Mouse (Mus musculus) layer of hippocampus, postnatal 25 days (tissue): Measurements from ENCODE around the gene Aig1. TPM values are rescaled to one million over a fixed set of nuclear protein-coding genes. Genes with fewer than 3 reads are reported as not detected.

Experiments used
- DNase-seq, 2 experiments: peaks; one replicate each; pipeline ENCODE4 v3.0.0; 2022; ENCODE audit warnings: mixed read lengths in 2 of 2, low spot score in 1 of 2; ENCODE audit errors: extremely low spot score in 1 of 2
- total RNA-seq, 2 experiments: library from RNA; stranded (reverse); gene quantifications; 2 replicates each; pipeline ENCODE4 v1.2.3; 2021

Aig1 gene
- total RNA-seq, 2 experiments from 2014 or later, result 57.7 to 62.6 TPM

DNA sequence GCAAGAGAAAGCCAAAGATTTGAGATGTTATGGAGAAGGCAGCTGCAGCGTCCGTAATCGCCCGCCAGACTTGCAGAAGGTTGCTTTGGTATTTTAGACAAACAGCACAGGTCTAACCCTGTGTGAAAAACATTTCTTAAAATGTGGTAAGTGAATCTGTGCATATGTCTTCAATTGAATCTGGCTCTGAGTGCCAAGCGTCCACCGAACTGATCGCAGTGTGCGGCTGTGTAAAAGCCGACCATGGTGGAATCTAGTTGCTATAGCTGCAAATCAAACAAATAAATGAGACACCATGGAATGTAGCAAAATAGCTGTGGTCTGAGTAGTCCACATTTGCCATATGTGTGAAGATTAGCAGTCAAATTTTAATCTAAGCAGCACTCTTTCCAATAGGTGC is 80.7 kb downstream of the Aig1 start:
- no peak for DNase-seq

DNA sequence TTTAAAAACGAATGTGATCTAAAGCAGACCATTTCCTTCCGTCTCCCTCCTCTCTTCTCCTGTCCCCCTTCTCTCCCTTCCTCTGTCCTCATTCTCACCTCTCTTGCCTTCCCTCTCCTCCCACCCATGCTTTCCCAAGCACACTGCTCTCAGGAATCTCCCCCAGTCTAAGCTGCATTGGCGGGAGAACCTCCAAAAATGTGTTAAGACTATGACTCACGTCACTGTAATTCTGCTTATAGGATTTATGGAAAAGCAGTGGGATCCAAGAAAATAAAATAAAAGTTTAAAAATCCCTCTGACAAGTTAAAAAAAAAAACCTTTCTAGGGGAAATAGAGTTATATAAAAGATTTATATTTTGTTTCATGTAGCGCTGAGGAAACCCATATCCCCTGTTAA is 86.0 kb downstream of the Aig1 start:
- DNase-seq, result no peak

GRCm38 (mm10) chr10:13782235-13782757 is 86.5 kb downstream of the Aig1 start:
- DNase-seq, result no peak

DNA sequence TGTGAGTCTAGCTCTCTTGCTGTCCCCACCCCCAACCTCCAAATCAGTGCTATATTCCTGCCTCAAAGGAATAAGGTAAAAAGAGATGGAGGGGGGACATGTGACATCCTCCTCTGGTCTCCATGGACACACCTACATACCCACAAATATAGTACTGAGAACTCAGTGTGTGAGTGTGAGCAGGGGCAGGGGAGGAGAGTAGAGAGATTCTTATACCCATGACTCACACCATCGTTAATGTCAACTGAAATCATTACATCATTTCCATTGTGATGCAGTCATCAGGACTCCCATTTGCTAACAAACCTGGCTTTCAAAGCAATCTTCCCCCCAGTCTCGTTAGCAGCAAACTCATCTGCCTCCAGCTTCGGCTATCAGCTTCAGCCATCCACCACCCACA is 92.8 kb downstream of the Aig1 start:
- no peak for DNase-seq

GRCm38 (mm10) chr10:13775411-13775810 is 93.4 kb downstream of the Aig1 start:
- no peak for DNase-seq

- DNase-seq, result no peak
Measured at GRCm38 (mm10) chr10:13774910-13775309, 93.9 kb downstream of the Aig1 start.

GRCm38 (mm10) chr10:13770720-13771119 is 98.1 kb downstream of the Aig1 start:
- no peak for DNase-seq

DNA sequence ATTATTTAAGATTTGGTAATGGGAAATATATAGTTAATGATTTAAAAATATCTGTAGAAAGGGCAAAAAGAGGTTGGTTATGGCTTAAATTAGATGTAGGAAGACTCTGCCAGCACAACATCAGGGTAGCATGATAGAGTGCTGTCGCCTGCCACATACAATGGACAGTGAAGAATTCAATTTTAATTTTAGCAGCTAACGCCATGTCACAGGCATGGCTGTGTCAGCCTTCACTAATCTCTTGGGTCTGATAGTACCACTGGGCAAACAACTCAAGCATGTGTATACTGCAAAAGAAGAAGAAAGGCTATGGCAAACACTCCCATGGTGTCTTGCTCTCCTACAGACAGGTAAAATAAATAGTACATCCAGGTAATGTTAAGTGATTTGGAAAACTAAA is 99.0 kb downstream of the Aig1 start:
- DNase-seq, result no peak

DNA sequence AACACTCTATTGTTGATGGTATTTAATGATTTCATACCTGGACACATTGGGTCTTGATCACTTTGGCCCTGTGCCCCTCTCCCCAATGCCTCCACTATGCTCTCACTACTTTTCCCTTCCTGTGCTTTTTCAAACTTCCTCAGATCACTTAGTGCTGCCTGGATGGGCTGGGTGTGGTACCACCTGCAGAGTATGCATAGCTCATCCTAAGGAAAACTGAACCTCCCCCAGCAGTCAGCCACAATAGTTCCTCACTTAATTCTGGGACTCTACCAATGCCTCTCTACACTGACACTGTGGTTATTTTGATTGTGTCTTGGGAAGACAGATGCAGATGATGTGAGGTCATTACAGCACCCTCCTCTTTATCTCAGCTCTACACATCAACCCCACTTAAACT is 99.9 kb downstream of the Aig1 start:
- DNase-seq, result no peak

DNA sequence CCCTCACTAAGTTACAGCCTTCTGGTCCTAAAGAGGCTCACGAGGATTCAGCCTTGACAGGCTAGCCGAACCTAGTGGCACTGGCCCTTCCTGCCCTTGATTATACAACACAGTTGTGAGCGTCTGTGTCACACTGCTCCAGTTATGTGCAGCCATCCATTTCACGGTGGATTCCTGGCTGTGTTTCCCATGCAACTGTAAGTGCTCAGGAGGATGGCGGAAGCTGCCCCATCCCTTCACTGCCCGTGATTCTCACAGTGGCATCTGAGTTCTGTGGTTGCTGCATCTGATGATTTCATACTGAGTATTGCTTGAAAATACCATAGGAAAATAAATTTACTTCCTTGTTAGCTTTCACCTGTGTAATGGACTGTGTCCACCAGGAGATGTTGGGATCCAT is 101.7 kb downstream of the Aig1 start:
- no peak for DNase-seq

- no peak for DNase-seq
Measured at GRCm38 (mm10) chr10:13763151-13763550, 105.6 kb downstream of the Aig1 start.

- no peak for DNase-seq
Measured at GRCm38 (mm10) chr10:13754712-13755111, 114.1 kb downstream of the Aig1 start.

GRCm38 (mm10) chr10:13753777-13754176 is 115.0 kb downstream of the Aig1 start:
- no peak for DNase-seq

- DNase-seq, result no peak
Measured at GRCm38 (mm10) chr10:13739494-13740140, 129.2 kb downstream of the Aig1 start.

DNA sequence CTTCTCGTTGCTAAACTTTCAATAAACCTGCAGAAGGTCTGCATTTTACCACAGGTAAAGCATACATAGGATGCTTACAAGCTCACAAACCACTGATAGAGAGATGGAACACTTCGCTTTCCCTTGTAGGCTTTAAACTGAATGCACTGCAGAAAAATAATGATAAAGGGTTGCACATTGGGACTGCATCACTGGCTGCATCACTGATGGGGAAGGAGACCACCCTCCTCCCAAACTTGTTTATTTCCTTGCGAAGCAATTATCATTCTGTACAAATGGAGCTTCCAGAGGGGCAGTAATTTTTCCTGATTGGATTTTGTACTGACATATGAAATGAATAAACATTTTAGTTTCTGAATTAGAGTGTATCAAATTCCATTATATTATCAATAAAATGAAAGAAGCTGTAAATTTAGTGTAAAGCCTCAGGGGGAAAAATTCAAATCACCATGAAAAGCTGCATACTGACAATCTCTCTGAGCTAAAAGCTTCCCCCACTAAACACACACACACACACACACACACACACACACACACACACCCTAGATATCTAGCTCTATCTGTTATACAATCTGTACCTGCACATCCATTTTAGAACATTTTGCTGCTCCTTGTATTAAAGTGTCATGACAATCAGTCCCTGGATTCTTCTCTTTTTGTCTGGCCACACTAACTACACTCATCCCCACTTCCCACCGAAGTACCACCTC is 138.6 kb downstream of the Aig1 start:
- DNase-seq, result no peak

GRCm38 (mm10) chr10:13727676-13728075 is 141.1 kb downstream of the Aig1 start:
- peak in 1 of 2 experiments; percentile 21 for DNase-seq

DNA sequence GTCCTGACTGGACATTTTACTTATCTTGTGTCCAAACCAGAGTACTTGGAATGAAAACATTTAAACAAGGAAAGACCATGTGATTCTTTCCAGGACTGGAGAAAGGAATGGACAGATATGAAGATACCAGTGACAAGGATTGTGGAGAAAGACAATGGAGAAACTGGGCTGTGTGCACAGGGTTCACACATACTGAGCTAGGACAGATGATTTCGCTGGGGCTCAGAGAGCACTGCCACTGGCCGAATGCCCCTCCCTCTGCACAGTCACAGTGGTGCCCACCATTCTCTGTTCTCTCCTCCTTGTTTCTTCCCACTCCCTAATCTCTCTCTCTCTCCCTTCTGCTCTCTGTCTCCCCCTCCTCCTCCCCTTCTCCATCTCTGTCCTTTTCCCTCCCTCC is 142.6 kb downstream of the Aig1 start:
- DNase-seq, result no peak

DNA sequence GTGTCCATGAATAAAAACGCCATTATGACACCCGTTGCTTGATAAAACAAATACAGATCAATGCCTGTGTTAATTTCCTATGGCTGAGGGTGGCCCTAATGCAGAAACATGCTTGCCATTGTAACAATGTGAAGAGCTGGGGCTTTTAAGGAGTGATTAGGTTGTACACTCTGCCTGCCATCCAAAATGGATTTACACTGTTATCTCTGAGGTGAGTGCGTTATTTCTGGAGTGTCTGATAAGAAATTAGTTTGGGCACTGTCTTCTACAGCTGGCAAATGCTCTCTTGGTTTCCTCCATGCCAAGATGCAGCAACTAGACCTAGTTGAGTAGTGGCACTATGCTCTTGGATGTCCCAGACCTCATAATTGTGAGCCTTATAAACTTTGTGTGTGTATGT is 143.5 kb downstream of the Aig1 start:
- no peak for DNase-seq

- no peak for DNase-seq
Measured at GRCm38 (mm10) chr10:13716132-13716531, 152.6 kb downstream of the Aig1 start.

GRCm38 (mm10) chr10:13715584-13715983 is 153.2 kb downstream of the Aig1 start:
- DNase-seq, result no peak

- no peak for DNase-seq
Measured at GRCm38 (mm10) chr10:13714920-13715293, 153.9 kb downstream of the Aig1 start.
